Mouse (Mus musculus) embryonic facial prominence, embryonic 12.5 days (tissue): ENCODE data around the gene Mrrf. TPM values are rescaled to one million over a fixed set of nuclear protein-coding genes. Genes with fewer than 3 reads are reported as not detected.
A peak's percentile ranks its signal among the peaks of the same experiment; 100 is the strongest.
"Not testable (repeated sequence)": the region's sequence is repeated elsewhere in the genome, so short reads cannot be mapped to it uniquely, and the experiment has no call there.

Source experiments
- ATAC-seq: fragments of 200-750 bp; cut with Nextera tagmentation; 2 replicates; pipeline ENCODE4 v1.8.0; 2017; ENCODE audit not compliant: insufficient number of reproducible peaks, insufficient read depth, low FRiP score, low TSS enrichment
- H3K27ac ChIP-seq: fragments of 300-500 bp; sonication (generic); 2 replicates; pipeline ENCODE4 v1.5.1; 2016; ENCODE audit warnings: mild to moderate bottlenecking
- H3K27me3 ChIP-seq: fragments of 300-500 bp; sonication (generic); 2 replicates; pipeline ENCODE4 v1.6.1; 2016; ENCODE audit warnings: mild to moderate bottlenecking, moderate library complexity
- H3K36me3 ChIP-seq: fragments of 300-500 bp; sonication (generic); 2 replicates; pipeline ENCODE4 v1.6.1; 2016; ENCODE audit warnings: mild to moderate bottlenecking
- H3K4me1 ChIP-seq: fragments of 300-500 bp; sonication (generic); 2 replicates; pipeline ENCODE4 v1.6.1; 2016
- H3K4me2 ChIP-seq: fragments of 300-500 bp; sonication (generic); replicated peaks from 2 replicates; pipeline ENCODE4 v1.6.1; 2016; ENCODE audit warnings: mild to moderate bottlenecking, moderate library complexity
- H3K4me3 ChIP-seq: fragments of 300-500 bp; sonication (generic); 2 replicates; pipeline ENCODE4 v1.5.1; 2016; ENCODE audit warnings: mild to moderate bottlenecking
- H3K9ac ChIP-seq: fragments of 300-500 bp; sonication (generic); 2 replicates; pipeline ENCODE4 v1.6.1; 2016; ENCODE audit warnings: mild to moderate bottlenecking, moderate library complexity
- H3K9me3 ChIP-seq: fragments of 300-500 bp; sonication (generic); 2 replicates; pipeline ENCODE4 v1.6.1; 2016; ENCODE audit warnings: mild to moderate bottlenecking, moderate library complexity
- WGBS: fragments of 180-500 bp; shearing (Covaris S2); methylation state at CpG from one replicate; pipeline ENCODE4 v1.1.7; 2016; 5-methylcytosine and 5-hydroxymethylcytosine counted together
- polyA plus RNA-seq: library from polyadenylated mRNA; unstranded; fragments of >200 nt; fragmentation: Nextera tagmentation; extraction: Ambion mirVana; gene quantifications from 2 replicates; pipeline ENCODE4 v1.2.1, GENCODE M21; 2016

Mrrf gene
- polyA plus RNA-seq, 1 experiment from 2014 or later: 29.1 TPM

- no peak overlapping the region for H3K27ac ChIP-seq
- H3K36me3 ChIP-seq: 0 out of 2 replicates have a peak, but pooled peaks cover 12% of the 10 kb centered on the region
- no peak for ATAC-seq
- H3K4me2 ChIP-seq: no peak overlapping the region
- H3K9me3 ChIP-seq: no peaks in the 10 kb centered on the region
- no peak overlapping the region for H3K4me3 ChIP-seq
- no peaks in the 10 kb centered on the region for H3K4me1 ChIP-seq
- H3K9ac ChIP-seq: no peak overlapping the region
- WGBS: 81% methylated on average over 2 of the region's 2 CpGs
- no peaks in the 10 kb centered on the region for H3K27me3 ChIP-seq
Observed at GRCm38 (mm10) chr2:36183278-36183677, 47.1 kb downstream of the Mrrf start.

- no peak for ATAC-seq
- no peak overlapping the region for H3K4me2 ChIP-seq
- no peak overlapping the region for H3K4me3 ChIP-seq
- no peaks in the 10 kb centered on the region for H3K9me3 ChIP-seq
- 0 out of 2 replicates have a peak, but pooled peaks cover 8% of the 10 kb centered on the region for H3K36me3 ChIP-seq
- WGBS: 93% methylated on average over 2 of the region's 2 CpGs
- no peaks in the 10 kb centered on the region for H3K4me1 ChIP-seq
- no peak overlapping the region for H3K9ac ChIP-seq
- H3K27me3 ChIP-seq: no peaks in the 10 kb centered on the region
- no peak overlapping the region for H3K27ac ChIP-seq
Observed at GRCm38 (mm10) chr2:36184192-36184591, 48.0 kb downstream of the Mrrf start.

- H3K4me3 ChIP-seq: no peak overlapping the region
- no peaks in the 10 kb centered on the region for H3K9me3 ChIP-seq
- 56% methylated on average over 6 of the region's 6 CpGs for WGBS
- no peak for ATAC-seq
- H3K36me3 ChIP-seq: 0 out of 2 replicates have a peak, but pooled peaks cover 1% of the 10 kb centered on the region
- H3K27ac ChIP-seq: no peak overlapping the region
- no peak overlapping the region for H3K4me2 ChIP-seq
- no peak overlapping the region for H3K9ac ChIP-seq
- H3K27me3 ChIP-seq: no peaks in the 10 kb centered on the region
- no peaks in the 10 kb centered on the region for H3K4me1 ChIP-seq
Observed at GRCm38 (mm10) chr2:36184876-36185275, 48.7 kb downstream of the Mrrf start.

- H3K27ac ChIP-seq, H3K9ac ChIP-seq, H3K27me3 ChIP-seq, H3K4me3 ChIP-seq, H3K4me1 ChIP-seq, H3K4me2 ChIP-seq, ATAC-seq, H3K9me3 ChIP-seq, H3K36me3 ChIP-seq: not testable (repeated sequence)
- 84% methylated on average over 6 of the region's 6 CpGs for WGBS
Observed at GRCm38 (mm10) chr2:36189200-36189599, 53.0 kb downstream of the Mrrf start.

- WGBS: 51% methylated on average over 12 of the region's 12 CpGs
- Histone ChIP-seq H3K27me3 (no peaks in the 10 kb centered on the region), H3K9me3 (no peaks in the 10 kb centered on the region), H3K27ac (no peak overlapping the region), H3K4me2 (no peak overlapping the region), H3K36me3 (no peaks in the 10 kb centered on the region), H3K9ac (no peak overlapping the region), H3K4me1 (0 out of 2 replicates have a peak, but pooled peaks cover 5% of the 10 kb centered on the region), H3K4me3 (no peak overlapping the region)
- no peak for ATAC-seq
Observed at GRCm38 (mm10) chr2:36191098-36191941, 55.1 kb downstream of the Mrrf start.

DNA sequence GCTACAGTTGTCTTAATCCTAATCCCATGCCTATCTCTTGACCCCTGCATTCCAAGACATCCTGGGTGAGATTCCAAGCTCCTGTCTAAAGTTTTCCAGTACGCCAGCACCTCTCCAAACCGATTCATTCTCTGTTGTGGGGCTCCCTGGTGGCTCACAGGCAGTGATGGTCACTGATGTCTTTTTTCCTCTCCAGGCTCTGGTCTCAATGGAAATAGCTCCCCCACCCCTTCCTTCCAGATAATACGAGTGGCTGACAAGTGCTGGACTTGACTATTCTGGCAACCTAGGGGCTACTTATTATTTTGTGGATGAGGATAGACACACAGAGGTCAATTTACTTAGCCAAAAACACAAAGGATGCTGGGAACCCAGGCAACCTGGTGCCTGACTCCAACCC is 60.8 kb downstream of the Mrrf start:
- no peaks in the 10 kb centered on the region for H3K36me3 ChIP-seq
- no peaks in the 10 kb centered on the region for H3K9me3 ChIP-seq
- H3K4me3 ChIP-seq: no peak overlapping the region
- no peak overlapping the region for H3K27ac ChIP-seq
- peaks cover 10% of the 10 kb centered on the region for H3K4me1 ChIP-seq
- peaks cover 38% of the 10 kb centered on the region for H3K27me3 ChIP-seq
- 59% methylated on average over 3 of the region's 3 CpGs for WGBS
- ATAC-seq: no peak
- H3K4me2 ChIP-seq: no peak overlapping the region
- no peak overlapping the region for H3K9ac ChIP-seq

- 16% methylated on average over 20 of the region's 20 CpGs for WGBS
- Histone ChIP-seq H3K9ac (0 out of 2 replicates have a peak overlapping the region, but pooled peaks have one; percentile 7), H3K4me2 (peak overlapping the region; percentile 24; the same call in 1 of the 2 replicates), H3K4me3 (0 out of 2 replicates have a peak overlapping the region, but pooled peaks have one; percentile 5), H3K9me3 (no peaks in the 10 kb centered on the region), H3K27ac (0 out of 2 replicates have a peak overlapping the region, but pooled peaks have one; percentile 36), H3K4me1 (peaks cover 17% of the 10 kb centered on the region), H3K36me3 (no peaks in the 10 kb centered on the region), H3K27me3 (peaks cover 49% of the 10 kb centered on the region)
- ATAC-seq: no peak; the same call in 1 of the 2 replicates
Observed at GRCm38 (mm10) chr2:36197919-36198881, 62.0 kb downstream of the Mrrf start.

- H3K4me1 ChIP-seq: peaks cover 24% of the 10 kb centered on the region
- H3K27ac ChIP-seq: no peak overlapping the region
- no peak overlapping the region for H3K4me2 ChIP-seq
- no peaks in the 10 kb centered on the region for H3K9me3 ChIP-seq
- H3K4me3 ChIP-seq: no peak overlapping the region
- H3K36me3 ChIP-seq: no peaks in the 10 kb centered on the region
- no peak for ATAC-seq
- H3K27me3 ChIP-seq: peaks cover 55% of the 10 kb centered on the region
- 24% methylated on average over 3 of the region's 3 CpGs for WGBS
- no peak overlapping the region for H3K9ac ChIP-seq
Observed at GRCm38 (mm10) chr2:36198882-36199262, 62.7 kb downstream of the Mrrf start.

DNA sequence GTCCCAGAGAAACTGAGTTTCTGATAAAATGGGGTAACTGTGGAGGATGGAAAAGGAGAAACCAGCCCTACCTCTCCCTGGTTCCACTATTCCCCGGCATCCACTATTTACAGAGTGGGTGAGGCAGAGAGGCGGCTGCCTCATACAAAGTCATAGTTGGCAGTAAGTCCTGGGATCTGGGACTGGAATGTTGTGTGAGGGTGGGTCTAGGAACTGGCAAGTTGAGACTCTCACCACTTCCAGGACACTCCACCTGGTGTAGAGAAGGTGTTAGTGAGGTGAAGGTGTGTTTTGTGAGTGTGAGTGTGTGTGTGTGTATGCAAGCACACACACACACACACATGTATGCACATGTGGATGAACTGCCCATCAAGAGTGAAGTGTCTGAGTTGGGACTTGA is 64.6 kb downstream of the Mrrf start:
- H3K27ac ChIP-seq: no peak overlapping the region
- H3K27me3 ChIP-seq: peaks cover 70% of the 10 kb centered on the region
- H3K9ac ChIP-seq: no peak overlapping the region
- no peaks in the 10 kb centered on the region for H3K36me3 ChIP-seq
- WGBS: 85% methylated on average over 2 of the region's 2 CpGs
- ATAC-seq: no peak
- no peaks in the 10 kb centered on the region for H3K9me3 ChIP-seq
- no peak overlapping the region for H3K4me2 ChIP-seq
- no peak overlapping the region for H3K4me3 ChIP-seq
- peaks cover 30% of the 10 kb centered on the region for H3K4me1 ChIP-seq

- Histone ChIP-seq H3K36me3 (no peaks in the 10 kb centered on the region), H3K27me3 (peaks cover 69% of the 10 kb centered on the region), H3K27ac (no peak overlapping the region), H3K4me1 (peaks cover 42% of the 10 kb centered on the region), H3K9me3 (no peaks in the 10 kb centered on the region), H3K4me2 (peak overlapping the region; percentile 70; the same call in 1 of the 2 replicates), H3K4me3 (peak overlapping the region; percentile 31; the same call in 1 of the 2 replicates), H3K9ac (no peak overlapping the region)
- ATAC-seq: no peak
- 21% methylated on average over 18 of the region's 18 CpGs for WGBS
Observed at GRCm38 (mm10) chr2:36201756-36202610, 65.8 kb downstream of the Mrrf start.

- H3K36me3 ChIP-seq: no peaks in the 10 kb centered on the region
- H3K27me3 ChIP-seq: peaks cover 63% of the 10 kb centered on the region
- ATAC-seq: no peak
- peak overlapping the region; percentile 70 for H3K4me2 ChIP-seq
- H3K9ac ChIP-seq: no peak overlapping the region
- WGBS: 21% methylated on average over 5 of the region's 5 CpGs
- H3K27ac ChIP-seq: no peak overlapping the region
- H3K4me3 ChIP-seq: peak overlapping the region; percentile 31
- no peaks in the 10 kb centered on the region for H3K9me3 ChIP-seq
- peaks cover 47% of the 10 kb centered on the region for H3K4me1 ChIP-seq
Observed at GRCm38 (mm10) chr2:36202611-36202880, 66.4 kb downstream of the Mrrf start.
